Mouse (Mus musculus) spleen, postnatal 4 days (tissue): ENCODE data around the gene Tspoap1.

Source experiments
- DNase-seq, 2 experiments: peaks; one replicate each; pipeline ENCODE4 v3.0.0; 2022; ENCODE audit warnings: low spot score in 2 of 2

Tspoap1 gene

DNA sequence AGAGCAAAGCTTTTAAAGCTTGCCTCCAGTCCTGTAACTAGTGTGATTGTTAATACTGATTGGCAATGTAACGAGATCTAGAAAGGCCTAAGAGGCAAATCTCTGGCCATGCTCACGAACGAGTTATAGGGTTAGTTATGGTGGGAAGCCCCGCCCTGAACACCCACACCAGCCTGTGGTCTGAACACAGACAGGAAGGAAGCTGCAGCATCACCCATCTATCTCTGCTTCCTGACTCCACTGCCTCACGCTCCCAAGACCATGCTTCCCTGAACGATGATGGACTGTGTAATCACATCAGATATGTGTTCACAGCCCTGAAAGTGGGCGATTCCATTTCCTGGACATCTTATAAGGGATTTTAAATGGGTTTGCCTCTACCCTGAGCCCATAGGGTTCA, 47.9 kb downstream of the Tspoap1 start:
- no peak for DNase-seq

GRCm38 (mm10) chr11:87811396-87811795, 51.1 kb downstream of the Tspoap1 start:
- DNase-seq = no peak

DNA sequence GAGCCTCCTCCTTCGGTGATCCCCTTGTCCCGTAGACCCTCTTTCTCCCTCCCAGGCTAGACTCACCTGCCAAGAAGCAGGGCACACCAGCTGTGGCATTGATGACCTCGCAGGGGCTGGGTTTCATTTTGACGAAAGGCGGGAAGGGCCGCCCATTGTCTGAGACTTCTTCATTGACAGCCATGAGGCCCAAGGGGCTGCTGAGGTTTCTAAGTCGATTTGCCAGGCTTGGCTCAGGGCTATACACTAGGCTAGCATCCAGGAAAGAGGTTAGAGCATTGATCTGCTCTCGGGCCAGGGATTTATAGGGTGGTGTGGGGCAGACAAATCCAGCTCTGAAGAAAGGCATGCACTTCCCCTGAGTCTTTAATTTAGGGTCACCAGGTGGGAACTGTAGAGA, 54.5 kb downstream of the Tspoap1 start:
- no peak for DNase-seq

GRCm38 (mm10) chr11:87816707-87817442, 56.5 kb downstream of the Tspoap1 start:
- DNase-seq = peak in 1 of 2 experiments; percentile 74

- DNase-seq = no peak
Observed at GRCm38 (mm10) chr11:87817443-87817773, 57.1 kb downstream of the Tspoap1 start.

DNA sequence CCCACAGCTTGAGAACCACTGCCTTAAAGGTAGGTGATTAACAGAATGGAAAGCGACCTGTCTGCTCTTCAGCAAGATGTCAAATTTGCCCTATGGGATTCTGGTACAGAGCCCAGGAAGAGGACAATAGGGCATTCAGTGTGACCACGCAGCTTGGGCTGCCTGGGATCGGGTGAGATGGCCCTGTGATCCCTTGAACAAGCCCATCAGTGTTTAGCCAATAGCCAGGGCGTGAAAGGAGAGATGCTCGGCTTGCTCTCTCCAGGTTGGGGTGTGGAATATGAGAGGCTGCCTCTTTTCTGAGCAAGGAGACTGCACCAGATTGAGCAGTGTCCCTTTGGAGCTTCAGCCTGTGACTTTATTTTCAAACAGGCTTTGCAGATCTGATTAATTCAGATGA, 61.2 kb downstream of the Tspoap1 start:
- DNase-seq = no peak

GRCm38 (mm10) chr11:87828239-87828900, 68.0 kb downstream of the Tspoap1 start, which contains the start of gene Lpo:
Gene Lpo (minus strand): TSS chr11:87828289.
- DNase-seq = no peak
